Mouse (Mus musculus) cortical plate, adult 2 months (tissue): Measurements from ENCODE around the gene Polr2h.

Experiments used
- CTCF ChIP-seq: fragments of 200-500 bp; IDR thresholded peaks from 2 replicates; pipeline ENCODE4 v1.5.1; 2011; ENCODE audit warnings: mild to moderate bottlenecking, control low read depth, low read length; ENCODE audit not compliant: insufficient read depth; ENCODE audit errors: extremely low read depth
- POLR2A ChIP-seq: fragments of 200-500 bp; IDR thresholded peaks from 2 replicates; pipeline ENCODE4 v1.6.1; 2011; ENCODE audit warnings: mild to moderate bottlenecking, low read length, control low read depth; ENCODE audit not compliant: insufficient read depth; ENCODE audit errors: extremely low read depth

DNA sequence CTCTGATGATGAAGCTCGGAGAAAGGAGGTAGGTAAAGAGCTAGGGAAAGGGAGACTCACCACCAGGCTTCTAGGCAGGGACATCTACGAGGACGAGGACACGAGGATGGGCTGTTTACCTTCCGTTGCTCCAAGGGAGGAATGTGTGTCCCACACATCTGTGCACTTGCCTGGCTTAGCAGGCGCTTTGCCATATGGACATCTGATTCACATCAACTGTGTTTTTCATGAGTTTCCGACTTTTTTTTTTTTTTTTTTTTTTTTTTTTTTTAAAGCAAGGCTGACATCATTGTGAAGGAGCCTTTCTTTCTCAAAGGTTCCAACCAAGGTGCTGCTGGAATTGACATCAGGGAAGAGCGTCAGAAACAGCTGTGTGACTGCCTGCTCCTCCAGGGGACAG, 33.1 kb downstream of the Polr2h start:
- TF ChIP-seq POLR2A (no peak), CTCF (no peak)
